Mouse (Mus musculus) heart, embryonic 14.5 days (tissue): ENCODE results near the gene Actn2. TPM values are rescaled to one million over a fixed set of nuclear protein-coding genes. Genes with fewer than 3 reads are reported as not detected.

Source experiments
- ATAC-seq: fragments of 200-750 bp; cut with Nextera tagmentation; 2 replicates; pipeline ENCODE4 v1.8.0; 2017; ENCODE audit warnings: low read depth, moderate TSS enrichment; ENCODE audit not compliant: insufficient number of reproducible peaks, insufficient read depth, low FRiP score
- H3K27ac ChIP-seq, 2 experiments: fragments of 200-500 bp in 1 of 2; fragments of 300-500 bp in 1 of 2; sonication (generic) in 1 of 2; replicated peaks in 1 of 2; 2 replicates each; pipeline ENCODE4 v1.5.1; 2012 to 2014; ENCODE audit warnings: low read depth in 2 of 2, low read length in 2 of 2, control low read depth in 1 of 2, mild to moderate bottlenecking in 1 of 2, mixed read lengths in 1 of 2; ENCODE audit not compliant: control insufficient read depth in 1 of 2, insufficient read depth in 1 of 2
- H3K27me3 ChIP-seq: fragments of 300-500 bp; sonication (generic); 2 replicates; pipeline ENCODE4 v1.6.1; 2014; ENCODE audit warnings: mild to moderate bottlenecking, low read length, control low read depth; ENCODE audit not compliant: control insufficient read depth, insufficient read depth
- H3K36me3 ChIP-seq: fragments of 300-500 bp; sonication (generic); 2 replicates; pipeline ENCODE4 v1.6.1; 2014; ENCODE audit warnings: mild to moderate bottlenecking, control low read depth, low read length, mixed read lengths; ENCODE audit not compliant: control insufficient read depth, insufficient read depth
- H3K4me1 ChIP-seq, 2 experiments: fragments of 200-500 bp in 1 of 2; fragments of 300-500 bp in 1 of 2; sonication (generic) in 1 of 2; 2 replicates each; pipeline ENCODE4 v1.6.1; 2012 to 2014; ENCODE audit warnings: low read length in 2 of 2, control low read depth in 1 of 2, mixed read lengths in 1 of 2; ENCODE audit not compliant: control insufficient read depth in 2 of 2, insufficient read depth in 2 of 2
- H3K4me2 ChIP-seq: fragments of 300-500 bp; sonication (generic); 2 replicates; pipeline ENCODE4 v1.6.1; 2014; ENCODE audit warnings: mild to moderate bottlenecking, low read length
- H3K4me3 ChIP-seq, 2 experiments: fragments of 200-500 bp in 1 of 2; fragments of 300-500 bp in 1 of 2; sonication (generic) in 1 of 2; 2 replicates each; pipeline ENCODE4 v1.5.1; 2012 to 2014; ENCODE audit warnings: low read length in 2 of 2, mild to moderate bottlenecking in 2 of 2, control low read depth in 1 of 2, low read depth in 1 of 2, moderate library complexity in 1 of 2; ENCODE audit not compliant: control insufficient read depth in 1 of 2, insufficient read depth in 1 of 2
- H3K9ac ChIP-seq: fragments of 300-500 bp; sonication (generic); 2 replicates; pipeline ENCODE4 v1.6.1; 2014; ENCODE audit warnings: mild to moderate bottlenecking, low read length
- H3K9me3 ChIP-seq: fragments of 300-500 bp; sonication (generic); 2 replicates; pipeline ENCODE4 v1.6.1; 2016; ENCODE audit warnings: low read length, control low read depth; ENCODE audit not compliant: control insufficient read depth
- WGBS: fragments of 180-500 bp; shearing (Covaris S2); extraction: QIAGEN DNeasy Blood & Tissue Kit; methylation state at CpG from one replicate; pipeline ENCODE4 v1.1.7; 2014; 5-methylcytosine and 5-hydroxymethylcytosine counted together
- polyA plus RNA-seq: library from polyadenylated mRNA; unstranded; fragments of >200 nt; fragmentation: Nextera tagmentation; extraction: Ambion mirVana; gene quantifications from 2 replicates; pipeline ENCODE4 v1.2.1, GENCODE M21; 2014

Gene Actn2
- polyA plus RNA-seq, 1 experiment from 2014 or later, result 1,376 TPM

DNA sequence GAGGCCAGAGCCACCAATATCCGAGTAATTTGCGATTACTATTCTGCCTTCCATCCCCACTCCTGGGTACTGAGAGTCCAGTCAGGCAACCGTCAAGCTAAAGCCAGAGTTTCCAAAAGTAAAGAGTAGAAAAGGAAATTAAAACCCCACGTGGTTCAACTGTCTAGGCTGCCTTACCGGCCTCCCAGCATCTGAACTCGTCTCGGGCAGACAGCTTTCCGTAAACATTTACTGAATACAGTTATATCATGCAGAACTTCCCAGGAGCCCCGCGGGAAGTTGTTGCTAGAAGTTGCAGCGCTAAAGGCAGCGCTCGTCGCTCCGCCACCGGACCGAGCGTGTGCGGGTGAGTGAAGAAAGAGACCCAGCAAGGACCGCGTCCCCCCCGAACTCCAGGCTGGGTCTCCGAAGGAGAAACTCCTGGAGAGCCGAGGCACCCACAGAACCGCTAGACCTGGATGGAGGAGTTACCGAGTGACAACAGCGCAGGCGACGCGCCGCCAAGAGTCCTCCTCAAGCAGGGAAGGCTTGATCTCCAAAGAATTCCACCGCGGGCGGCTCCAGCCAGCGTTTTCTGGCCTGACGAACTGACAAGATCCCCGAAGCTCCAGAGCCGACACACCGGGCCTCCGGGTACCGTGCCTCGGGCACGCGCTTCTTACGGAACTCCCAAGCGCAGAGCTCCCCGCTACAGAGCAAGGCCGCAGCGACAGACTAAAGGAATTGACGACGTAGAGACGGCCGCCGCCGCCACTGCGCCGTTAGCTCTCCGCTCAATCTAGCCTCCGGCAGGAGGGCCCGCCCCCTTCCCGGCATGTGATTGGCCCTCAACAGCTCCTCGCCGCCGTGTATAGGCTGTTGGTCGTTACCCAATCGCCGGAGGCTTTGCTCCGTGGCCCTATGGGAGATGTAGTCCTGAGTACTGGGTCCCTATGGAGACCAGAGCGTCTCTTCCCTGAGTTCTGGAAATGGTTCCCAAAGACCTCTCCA lies 82.9 kb downstream of the Actn2 start, which contains the start of gene Mtr:
TSS of gene Mtr (minus strand) at position 723 of the 990 bp plus-strand sequence.
- H3K4me3 ChIP-seq, result peak within 1 kb of the TSS; percentile 84 to 87
- H3K36me3 ChIP-seq, result peaks cover 13% of the 10 kb centered on the region
- H3K9ac ChIP-seq, result peak within 1 kb of the TSS; percentile 84
- H3K27me3 ChIP-seq, result no peaks in the 10 kb centered on the region
- H3K9me3 ChIP-seq, result peaks cover 6% of the 10 kb centered on the region
- peak within 1 kb of the TSS; percentile 91 to 94 for H3K27ac ChIP-seq
- peaks cover 0 to 14% of the 10 kb centered on the region in 2 experiments; a peak in 2 of 4 replicates for H3K4me1 ChIP-seq
- under 1% methylated on average over 69 of the region's 69 CpGs for WGBS
- peak; percentile 100 for ATAC-seq
- H3K4me2 ChIP-seq, result peak within 1 kb of the TSS; percentile 78

DNA sequence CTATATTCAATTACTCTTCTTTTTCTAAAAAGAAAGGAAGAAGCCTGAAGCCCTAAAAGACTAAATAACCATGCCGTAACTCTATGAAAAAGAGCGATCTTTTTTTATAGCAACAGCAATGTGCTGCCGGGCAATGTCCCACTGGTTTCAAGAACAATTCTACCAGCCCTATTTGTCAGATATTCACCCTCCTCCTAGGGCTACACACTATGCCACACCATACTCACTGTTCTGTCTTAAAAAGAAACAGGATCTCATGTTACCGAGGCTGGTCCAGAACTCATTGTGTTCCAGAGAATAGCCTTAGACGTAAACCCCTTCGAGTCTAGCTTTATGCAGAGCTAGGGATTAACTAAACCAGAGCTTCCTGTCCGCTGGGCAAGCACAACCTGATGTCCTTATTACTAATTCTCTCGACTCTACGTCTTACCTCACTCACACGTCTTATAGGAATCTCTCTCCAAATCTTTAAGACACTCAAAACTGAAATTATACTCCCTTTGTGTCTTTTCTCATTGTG lies 83.6 kb downstream of the Actn2 start:
- Histone ChIP-seq H3K27ac (peak overlapping the region; percentile 91 to 94), H3K4me1 (peaks cover 0 to 14% of the 10 kb centered on the region in 2 experiments; a peak in 2 of 4 replicates)
- 15% methylated on average over 10 of the region's 10 CpGs for WGBS

DNA sequence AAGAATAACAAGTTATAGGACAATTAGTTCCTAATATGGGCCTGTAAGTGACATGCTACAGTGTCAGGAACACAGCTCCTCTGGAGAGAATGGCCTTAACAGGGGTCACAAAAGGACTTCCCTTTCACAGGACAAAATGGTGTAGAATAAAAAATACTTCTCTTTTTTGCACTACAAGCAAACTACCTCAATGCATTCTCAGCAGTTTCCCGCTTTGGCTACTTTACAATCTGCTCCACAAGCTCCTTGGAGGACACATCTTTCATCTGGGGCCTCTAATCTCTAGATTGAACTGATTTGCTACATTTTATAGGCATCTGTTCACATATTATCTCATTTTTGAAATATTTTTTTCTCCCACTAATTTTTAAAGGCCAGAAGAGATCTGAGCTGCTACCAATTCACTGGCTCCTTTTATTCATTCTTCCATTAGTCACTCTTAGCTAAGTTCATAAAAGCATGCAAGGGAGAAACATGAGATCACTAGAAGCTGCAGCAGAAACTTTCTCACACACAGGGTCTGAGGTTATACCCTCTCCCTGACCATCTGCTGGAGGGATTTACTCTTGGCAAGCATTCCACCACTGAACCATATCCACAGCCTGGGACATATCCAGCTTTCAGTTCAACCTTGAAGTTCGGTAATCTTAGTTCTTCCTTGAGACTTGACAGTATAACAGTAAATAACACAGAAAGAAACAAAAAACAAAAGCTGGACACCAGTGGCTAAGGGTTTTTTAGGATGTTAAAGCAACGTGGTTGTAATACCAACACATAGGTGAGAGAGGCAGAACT lies 84.5 kb downstream of the Actn2 start:
- peaks cover 22% of the 10 kb centered on the region for H3K36me3 ChIP-seq
- H3K4me2 ChIP-seq, result peak overlapping the region; percentile 78
- H3K4me3 ChIP-seq, result peak overlapping the region in 1 of 2 experiments; percentile 84; a peak in 3 of 4 replicates
- peaks cover 0 to 14% of the 10 kb centered on the region in 2 experiments; a peak in 2 of 4 replicates for H3K4me1 ChIP-seq
- H3K27me3 ChIP-seq, result no peaks in the 10 kb centered on the region
- WGBS, result 72% methylated on average over 3 of the region's 3 CpGs
- H3K9me3 ChIP-seq, result peaks cover 1% of the 10 kb centered on the region
- peak overlapping the region; percentile 84 for H3K9ac ChIP-seq
- no peak overlapping the region for H3K27ac ChIP-seq
- ATAC-seq, result no peak

More for the DNA sequence above, 83.6 kb downstream of the Actn2 start:
- ATAC-seq, result no peak
- Histone ChIP-seq H3K27me3 (no peaks in the 10 kb centered on the region), H3K4me2 (peak overlapping the region; percentile 78), H3K4me3 (peak overlapping the region; percentile 84 to 87), H3K36me3 (peaks cover 16% of the 10 kb centered on the region), H3K9ac (peak overlapping the region; percentile 84), H3K9me3 (peaks cover 6% of the 10 kb centered on the region)

DNA sequence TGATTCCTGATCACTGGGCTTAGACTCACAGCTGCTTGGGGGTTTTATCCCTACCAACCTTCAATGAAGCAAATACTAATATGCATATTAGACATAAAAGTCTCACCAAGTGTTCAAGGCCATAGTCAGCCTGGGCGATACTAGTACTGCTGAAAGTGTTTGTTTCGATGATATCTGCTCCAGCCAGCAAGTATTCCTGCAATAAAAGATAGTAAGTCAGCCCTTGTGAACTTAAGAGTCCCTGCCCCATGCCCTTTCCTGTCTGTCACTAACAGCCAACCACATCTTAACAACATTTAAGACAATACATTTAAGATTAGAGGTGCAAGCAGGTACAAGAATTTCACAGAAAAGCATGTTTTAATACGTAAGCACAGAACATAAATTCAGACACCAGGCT lies 90.1 kb downstream of the Actn2 start:
- peaks cover 66% of the 10 kb centered on the region for H3K36me3 ChIP-seq
- H3K27me3 ChIP-seq, result no peaks in the 10 kb centered on the region; the same call in 1 of the 2 replicates
- no peak overlapping the region for H3K9ac ChIP-seq
- no peak overlapping the region for H3K4me2 ChIP-seq
- H3K9me3 ChIP-seq, result no peaks in the 10 kb centered on the region
- peaks cover 0 to 13% of the 10 kb centered on the region in 2 experiments; a peak in 2 of 4 replicates for H3K4me1 ChIP-seq
- no peak for ATAC-seq
- no peak overlapping the region for H3K27ac ChIP-seq
- WGBS, result 91% methylated on average over 3 of the region's 3 CpGs
- H3K4me3 ChIP-seq, result no peak overlapping the region

DNA sequence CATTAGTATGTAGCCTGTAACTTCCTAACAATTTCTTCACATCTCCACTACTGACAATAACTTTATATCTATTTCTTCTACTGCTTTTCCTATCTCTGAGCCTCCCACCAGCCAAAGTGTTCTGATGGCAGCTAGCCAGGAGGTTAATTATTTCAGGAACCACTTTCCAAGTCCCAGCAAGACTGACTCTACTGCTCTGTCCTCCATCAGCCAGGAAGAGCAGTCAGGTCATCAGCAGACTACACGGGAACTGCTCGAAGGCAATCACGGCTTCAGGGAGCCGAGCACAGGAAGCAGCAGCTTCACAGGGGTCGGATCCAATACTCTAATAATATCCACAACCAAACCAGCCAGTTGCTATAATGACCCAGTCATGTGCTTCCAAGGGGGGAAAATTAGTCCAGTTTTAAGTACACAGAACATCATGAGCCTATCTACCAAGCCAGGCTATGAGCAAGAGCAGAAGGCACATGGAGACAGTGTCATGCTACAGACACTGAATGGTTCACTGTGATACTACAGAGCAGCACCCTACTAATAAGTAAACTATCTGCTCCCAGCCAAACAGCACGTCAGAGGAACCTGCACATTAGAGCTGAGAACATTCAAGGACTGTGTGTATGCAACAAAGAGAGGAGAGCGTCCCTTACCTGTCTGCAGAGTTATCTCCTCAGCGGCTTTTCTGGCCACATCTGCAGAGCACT lies 91.2 kb downstream of the Actn2 start:
- Histone ChIP-seq H3K4me3 (no peak overlapping the region), H3K9ac (no peak overlapping the region), H3K36me3 (peaks cover 74% of the 10 kb centered on the region), H3K27me3 (no peaks in the 10 kb centered on the region; the same call in 1 of the 2 replicates), H3K4me1 (peaks cover 0 to 16% of the 10 kb centered on the region in 2 experiments; a peak in 2 of 4 replicates), H3K9me3 (no peaks in the 10 kb centered on the region), H3K4me2 (no peak overlapping the region), H3K27ac (no peak overlapping the region)
- 47% methylated on average over 8 of the region's 8 CpGs for WGBS
- ATAC-seq, result peak; percentile 11; the same call in 1 of the 2 replicates

DNA sequence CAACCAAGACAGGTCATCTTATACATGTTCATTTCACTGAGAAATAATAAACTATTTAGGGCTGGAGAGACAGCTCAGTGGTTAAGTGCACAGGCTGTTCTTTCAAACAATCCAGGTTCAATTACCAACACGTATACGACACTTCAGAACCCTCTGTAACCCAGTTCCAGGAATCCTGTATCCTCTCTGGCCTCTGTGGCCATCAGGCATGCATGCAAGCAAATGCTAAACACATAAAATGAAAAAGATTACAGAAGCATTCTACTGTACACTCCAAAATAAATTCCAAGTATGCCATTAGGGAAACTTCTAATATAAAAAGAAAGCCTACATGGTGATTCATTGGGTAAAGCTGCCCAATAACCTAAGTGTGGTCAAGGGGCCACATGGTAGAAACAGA lies 94.6 kb downstream of the Actn2 start:
- no peak overlapping the region for H3K9ac ChIP-seq
- peaks cover 4 to 28% of the 10 kb centered on the region in 2 experiments for H3K4me1 ChIP-seq
- WGBS, result 97% methylated on average over 2 of the region's 2 CpGs
- no peak overlapping the region for H3K4me3 ChIP-seq
- no peaks in the 10 kb centered on the region; the same call in 1 of the 2 replicates for H3K27me3 ChIP-seq
- no peak overlapping the region for H3K4me2 ChIP-seq
- H3K27ac ChIP-seq, result no peak overlapping the region
- no peaks in the 10 kb centered on the region for H3K9me3 ChIP-seq
- no peak for ATAC-seq
- H3K36me3 ChIP-seq, result peaks cover 83% of the 10 kb centered on the region
